Comparison of ENCODE assay signal across 8 mouse cellular contexts in genomic region chr12:57542746-57543626, GRCm38 (mm10). TPM values are rescaled to one million over a fixed set of nuclear protein-coding genes. Genes with fewer than 3 reads are reported as not detected.
DNase-seq lines count a peak whose midpoint lies in the region; ATAC-seq lines count a peak whose summit lies in the region.

No protein-coding gene starts in this region.

- no peaks in the 10 kb centered on the region for H3K9me3 ChIP-seq in heart, embryonic 11.5 days (replicated peaks; ENCODE audit: control insufficient read depth, low read length)
- H3K9me3 ChIP-seq in forebrain, embryonic 14.5 days (replicated peaks; ENCODE audit: control insufficient read depth, low read length) = no peaks in the 10 kb centered on the region

- DNase-seq in heart, adult 9 months (ENCODE audit: low spot score in 2 of 2) = no peak
- DNase-seq in forebrain, embryonic 14.5 days (ENCODE audit: low spot score) = peak; percentile 16
- peak; percentile 18 for DNase-seq in liver
- DNase-seq in neural tube, embryonic 10.5 days (ENCODE audit: extremely low spot score, low spot score) = peak; percentile 65
- DNase-seq in left cerebral cortex, adult 11 months (ENCODE audit: low spot score) = no peak
- DNase-seq in frontal cortex, adult 2 months (ENCODE audit: extremely low spot score in 1 of 2, low spot score in 1 of 2) = no peak
- no peak for DNase-seq in thymus, postnatal 14 days

- no peak overlapping the region for H3K9ac ChIP-seq in heart, embryonic 11.5 days (ENCODE audit: low read depth, low read length)
- H3K9ac ChIP-seq in forebrain, embryonic 14.5 days (ENCODE audit: low read length) = no peak overlapping the region

- H3K4me3 ChIP-seq in heart, embryonic 11.5 days (ENCODE audit: low read depth, low read length) = peak overlapping the region; percentile 24
- no peak overlapping the region for H3K4me3 ChIP-seq in forebrain, embryonic 14.5 days (ENCODE audit: low read depth, low read length)

- H3K27me3 ChIP-seq in heart, embryonic 11.5 days (ENCODE audit: control insufficient read depth, insufficient read depth, low read length) = peaks cover 85% of the 10 kb centered on the region
- H3K27me3 ChIP-seq in forebrain, embryonic 14.5 days (replicated peaks; ENCODE audit: control insufficient read depth, insufficient read depth, low read length) = peaks cover 91% of the 10 kb centered on the region

- WGBS in heart, embryonic 11.5 days (ENCODE audit: insufficient replicate concordance) = 1% methylated on average over 63 of the region's 63 CpGs
- 1% methylated on average over 58 of the region's 63 CpGs for WGBS in forebrain, embryonic 14.5 days

- no peaks in the 10 kb centered on the region for H3K36me3 ChIP-seq in heart, embryonic 11.5 days (ENCODE audit: control insufficient read depth, insufficient read depth, low read length)
- no peaks in the 10 kb centered on the region for H3K36me3 ChIP-seq in forebrain, embryonic 14.5 days (ENCODE audit: control insufficient read depth, insufficient read depth, low read length)

- ATAC-seq in heart, embryonic 11.5 days (replicated peaks; ENCODE audit: insufficient number of reproducible peaks, low FRiP score, low TSS enrichment) = no peak
- no peak for ATAC-seq in forebrain, embryonic 14.5 days

- peak overlapping the region; percentile 47 for H3K4me2 ChIP-seq in heart, embryonic 11.5 days
- 0 out of 2 replicates have a peak overlapping the region, but pooled peaks have one; percentile 9 for H3K4me2 ChIP-seq in forebrain, embryonic 14.5 days (ENCODE audit: low read length)

- H3K27ac ChIP-seq in heart, embryonic 11.5 days (ENCODE audit: low read depth, low read length) = no peak overlapping the region
- no peak overlapping the region for H3K27ac ChIP-seq in forebrain, embryonic 14.5 days (ENCODE audit: low read depth, low read length)

- H3K4me1 ChIP-seq in heart, embryonic 11.5 days (ENCODE audit: control insufficient read depth, insufficient read depth, low read length) = peaks cover 10% of the 10 kb centered on the region; the same call in 1 of the 2 replicates
- H3K4me1 ChIP-seq in forebrain, embryonic 14.5 days (ENCODE audit: control insufficient read depth, insufficient read depth, low read length) = peaks cover 8% of the 10 kb centered on the region; the same call in 1 of the 2 replicates

RNA-seq across cellular contexts. Expression of gene Foxa1, which starts 3.7 kb away (rescaled TPM):
- 0.27 and 0.59 TPM in 2 replicates for polyA plus RNA-seq in heart, embryonic 11.5 days (2014; fragmentation: Nextera tagmentation; extraction: Ambion mirVana)
- 0.63 and 0.75 TPM in 2 replicates for polyA plus RNA-seq in forebrain, embryonic 14.5 days (2014; fragmentation: Nextera tagmentation; extraction: Ambion mirVana)
- polyA plus RNA-seq in frontal cortex, adult 2 months (2012; rRNA removed) = not detected in 2 replicates

RNA-seq across cellular contexts. Expression of gene Ttc6, which starts 20.9 kb away (rescaled TPM):
- 0.10 and 0.49 TPM in 2 replicates for polyA plus RNA-seq in heart, embryonic 11.5 days (2014; fragmentation: Nextera tagmentation; extraction: Ambion mirVana)
- polyA plus RNA-seq in forebrain, embryonic 14.5 days (2014; fragmentation: Nextera tagmentation; extraction: Ambion mirVana) = 0.24 and 0.61 TPM in 2 replicates
- polyA plus RNA-seq in frontal cortex, adult 2 months (2012; rRNA removed) = 0.02 and 0.06 TPM in 2 replicates

Comparison
In these comparisons a context has a peak if more than half of its experiments do, and no peak if none do; other contexts are left out.
1. DNase-seq: peak in forebrain, embryonic 14.5 days (single experiment), liver (single experiment) and neural tube, embryonic 10.5 days (single experiment); none in heart, adult 9 months (0 of 2), left cerebral cortex, adult 11 months (single experiment), frontal cortex, adult 2 months (0 of 2) and thymus, postnatal 14 days (single experiment).